Mouse (Mus musculus) T-helper 2 cell (primary cell): ENCODE results near the gene Tpr.

Experiments used
- in situ Hi-C: fragments of 300-600 bp; cut with MboI, MseI; formaldehyde crosslinking; loops from one replicate; pipeline ENCODE4 v1.15.1; 2025; ENCODE audit warnings: high pct_unique_total_duplicates

Gene Tpr

DNA sequence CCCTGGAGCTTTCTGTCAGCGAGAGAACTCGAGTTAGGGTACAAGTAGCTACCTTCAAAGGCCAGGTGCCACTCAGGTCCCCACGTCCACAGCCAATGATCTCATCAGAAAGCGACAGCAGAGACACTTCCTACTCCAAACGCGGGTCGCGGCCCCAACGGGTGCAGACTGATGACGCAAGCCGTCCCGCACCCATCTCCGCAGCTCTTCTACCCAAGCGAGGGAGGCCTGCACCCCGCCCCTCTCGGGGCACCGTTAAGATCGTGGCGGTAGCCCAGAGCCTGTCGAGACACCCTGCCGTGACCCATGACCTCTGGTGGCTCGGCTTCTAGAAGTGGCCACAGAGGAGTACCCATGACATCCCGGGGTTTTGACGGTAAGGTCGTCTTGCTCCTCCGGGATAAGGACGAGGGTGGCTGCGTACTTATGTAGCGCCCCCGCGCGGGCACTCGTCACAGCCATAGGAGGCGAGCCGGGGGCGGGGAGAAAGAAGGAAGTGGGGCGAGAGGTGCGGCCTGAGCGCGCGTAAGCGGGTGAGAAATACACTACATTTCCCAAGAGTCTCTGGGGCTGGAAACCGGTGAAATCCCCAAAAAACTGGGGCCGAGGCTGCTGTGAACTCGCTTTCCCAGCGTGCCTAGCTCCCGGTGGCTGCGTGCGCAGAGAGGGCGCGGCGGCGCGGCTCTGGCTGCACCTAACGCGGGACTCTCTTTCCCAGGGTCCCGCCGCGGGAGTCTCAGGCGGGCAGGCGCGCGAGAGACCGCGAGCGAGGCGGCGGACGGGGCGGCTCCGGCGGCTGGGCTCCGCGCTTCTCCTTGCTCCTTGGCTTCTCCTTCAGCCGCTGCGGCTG is at the start of gene Tpr, which contains the start of gene Odr4:
Gene Tpr, plus strand, starts transcription at position 201 of the 850 bp plus-strand sequence.
Gene Odr4, minus strand, starts transcription at position 443 of the 850 bp plus-strand sequence.
- in situ Hi-C loops, result no loop called here

DNA sequence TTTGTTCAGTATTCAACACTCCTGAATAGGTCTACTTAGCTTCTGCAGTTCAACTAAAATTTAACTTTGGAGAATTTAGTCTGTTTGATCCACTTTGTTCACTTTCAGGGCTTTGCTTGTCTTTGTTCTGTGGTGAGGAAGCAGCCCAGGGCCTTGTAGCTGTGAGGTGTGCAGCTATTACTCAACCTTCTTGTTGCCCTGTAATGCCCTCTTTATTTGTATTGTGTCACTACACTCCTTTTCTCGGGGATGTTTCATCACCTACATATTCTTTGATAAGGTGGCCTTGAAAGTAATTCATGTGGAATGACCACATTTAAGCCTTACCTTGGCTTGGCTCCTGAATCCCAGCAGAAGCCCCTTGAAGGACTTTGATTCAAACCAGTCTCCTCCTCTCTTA is 31.8 kb upstream of the Tpr start:
- in situ Hi-C loops, result no loop called here

DNA sequence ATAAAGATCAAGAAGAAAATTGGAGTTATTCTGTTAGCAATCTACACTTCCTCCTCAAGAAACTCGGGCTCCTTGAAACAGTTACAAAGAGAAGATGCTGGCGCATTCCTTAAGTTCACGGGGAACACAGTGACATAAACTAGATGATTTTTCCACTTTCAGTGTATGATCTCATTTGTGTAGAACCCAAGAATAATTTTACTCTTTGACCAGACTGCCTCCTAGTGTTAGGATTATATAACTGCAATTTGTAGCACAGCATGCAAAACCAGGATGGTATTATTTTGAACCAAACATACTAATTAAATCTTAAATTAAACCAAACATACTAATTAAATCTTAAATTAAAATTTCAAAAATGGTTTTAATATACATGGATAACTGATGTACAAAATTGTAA is 19.7 kb upstream of the Tpr start:
- in situ Hi-C loops, result no loop called here

DNA sequence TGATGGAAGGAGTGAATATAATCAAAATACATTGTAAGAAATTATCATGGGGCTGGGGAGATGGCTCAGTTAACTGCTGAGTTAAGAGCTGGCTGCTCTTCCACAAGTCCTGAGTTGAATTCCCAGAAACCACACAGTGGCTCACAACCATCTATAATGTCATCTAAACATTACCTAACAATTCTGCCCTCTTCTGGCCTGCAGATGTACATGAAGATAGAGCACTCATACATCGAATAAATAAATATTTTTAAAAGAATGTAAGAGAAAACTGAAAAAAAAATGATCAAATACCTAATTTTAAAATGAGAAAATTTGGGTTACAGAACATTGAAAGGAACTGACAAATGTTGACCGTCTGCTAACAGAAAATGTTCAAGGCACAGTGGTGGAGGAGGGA is 18.4 kb upstream of the Tpr start:
- in situ Hi-C loops, result no loop called here

DNA sequence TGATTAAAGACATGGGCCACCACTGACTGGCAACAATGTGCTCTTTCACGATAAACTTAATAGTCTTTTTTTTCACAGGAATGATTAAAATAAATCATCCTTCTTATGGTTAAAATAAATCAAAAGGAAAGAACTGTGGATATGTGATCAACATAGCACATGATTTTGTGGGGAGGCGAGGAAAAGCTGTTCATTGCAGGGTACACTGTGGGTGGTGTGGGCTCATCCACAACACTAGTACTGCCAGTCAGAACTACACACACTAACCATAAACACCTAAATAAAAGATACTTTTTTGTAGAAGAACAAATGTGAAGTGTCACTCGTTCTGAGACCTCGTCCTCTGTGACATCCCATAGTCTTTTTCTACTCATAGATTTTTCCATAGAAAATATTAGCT is 8.5 kb upstream of the Tpr start:
- in situ Hi-C loops, result no loop called here

DNA sequence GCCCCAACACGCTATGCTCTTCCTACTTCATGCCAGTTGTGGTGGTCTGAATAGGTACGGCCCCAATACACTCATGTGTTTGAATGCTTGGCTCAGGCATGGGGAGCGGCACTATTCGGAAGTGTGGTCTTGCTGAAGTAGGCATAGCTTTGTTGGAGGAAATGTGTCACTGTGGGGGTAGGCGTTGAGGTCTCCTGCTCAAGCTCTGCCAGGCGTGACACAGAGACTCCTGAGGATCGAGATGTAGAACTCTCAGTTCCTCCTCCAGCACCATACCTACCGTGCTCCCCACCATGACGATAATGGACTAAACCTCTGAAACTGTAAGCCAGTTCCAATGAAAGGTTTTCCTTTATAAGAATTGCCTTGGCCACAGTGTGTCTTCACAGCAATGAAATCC is 5.1 kb upstream of the Tpr start:
- in situ Hi-C loops, result no loop called here

DNA sequence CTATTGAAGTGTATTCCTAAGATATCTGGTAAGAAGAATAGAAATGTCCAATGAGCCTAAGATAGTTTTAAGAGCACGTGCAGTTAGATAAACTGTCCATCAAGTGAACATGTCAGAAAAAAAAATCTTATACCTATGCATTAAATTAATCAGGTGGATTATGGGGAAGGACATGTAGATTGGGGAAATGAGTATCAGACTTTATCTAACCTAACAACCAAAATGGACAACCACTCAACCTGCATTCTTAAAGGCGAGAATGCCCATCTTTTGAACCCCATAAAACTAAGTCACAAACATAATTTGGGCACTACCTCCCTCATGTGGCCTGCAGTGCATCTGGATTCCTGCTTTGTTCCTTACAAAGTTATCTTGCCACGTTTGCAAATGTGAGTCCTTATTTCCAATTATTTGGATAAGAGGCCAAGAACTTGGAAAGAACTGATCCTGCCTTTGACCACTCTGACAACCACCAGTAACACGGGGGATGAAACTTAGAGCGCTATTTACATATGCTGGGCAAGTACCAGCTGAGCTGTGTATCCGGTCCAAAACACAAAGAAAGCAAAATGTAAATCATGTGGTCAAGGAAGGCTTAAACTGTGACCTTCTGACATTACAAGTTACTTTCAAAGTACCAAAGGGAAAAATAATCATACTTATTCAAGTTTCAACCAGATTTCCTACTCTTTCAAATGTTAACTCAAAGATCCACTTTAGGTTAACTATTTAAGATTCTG is 3.1 kb upstream of the Tpr start:
- in situ Hi-C loops, result no loop called here

DNA sequence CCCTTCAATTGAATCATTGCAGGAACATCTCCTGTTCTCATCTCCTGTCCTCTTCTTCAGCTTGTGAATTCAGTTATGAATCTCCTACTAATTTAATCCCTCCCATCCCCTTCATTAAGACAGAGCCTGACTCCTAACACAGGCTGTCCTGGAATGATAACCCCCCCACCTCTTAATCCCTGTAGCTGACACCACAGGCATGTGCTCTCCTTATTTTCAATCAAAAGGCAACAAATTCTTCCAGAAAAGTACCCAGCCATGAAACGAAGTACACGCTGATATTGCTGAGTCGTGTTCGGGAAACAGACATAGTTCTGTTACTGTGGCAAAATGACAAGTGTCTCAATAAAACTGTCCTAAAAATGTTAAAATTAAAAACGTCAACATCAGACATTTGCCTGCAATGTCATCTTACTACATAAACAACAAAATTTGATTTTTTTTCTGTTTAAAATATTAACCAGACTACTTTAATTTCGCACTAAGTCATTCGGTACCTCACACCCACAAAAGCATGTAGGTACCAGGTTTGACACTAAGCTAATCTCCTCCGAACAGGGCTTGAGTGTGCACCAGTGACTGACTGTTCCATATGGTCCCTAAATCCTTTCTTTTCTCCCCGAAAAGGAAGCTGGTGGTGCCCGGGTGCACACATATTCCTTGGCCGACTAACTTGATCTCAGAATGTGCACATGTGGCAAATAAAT is 554 bp upstream of the Tpr start:
- in situ Hi-C loops, result no loop called here

DNA sequence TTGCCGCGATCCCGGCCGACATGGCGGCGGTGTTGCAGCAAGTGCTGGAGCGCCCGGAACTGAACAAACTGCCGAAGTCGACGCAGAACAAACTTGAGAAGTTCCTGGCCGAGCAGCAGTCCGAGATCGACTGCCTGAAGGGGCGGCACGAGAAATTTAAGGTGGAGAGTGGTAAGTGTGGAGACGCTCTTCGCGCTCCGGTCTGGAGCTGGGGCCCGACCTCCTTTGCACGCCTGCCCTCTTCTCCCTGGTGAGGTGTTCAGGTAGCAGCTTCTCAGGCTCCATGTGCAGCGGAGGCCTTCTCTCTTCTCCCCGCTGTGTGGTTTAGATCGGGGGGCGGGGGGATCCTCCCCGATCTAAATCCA is 832 bp downstream of the Tpr start:
- in situ Hi-C loops, result no loop called here

DNA sequence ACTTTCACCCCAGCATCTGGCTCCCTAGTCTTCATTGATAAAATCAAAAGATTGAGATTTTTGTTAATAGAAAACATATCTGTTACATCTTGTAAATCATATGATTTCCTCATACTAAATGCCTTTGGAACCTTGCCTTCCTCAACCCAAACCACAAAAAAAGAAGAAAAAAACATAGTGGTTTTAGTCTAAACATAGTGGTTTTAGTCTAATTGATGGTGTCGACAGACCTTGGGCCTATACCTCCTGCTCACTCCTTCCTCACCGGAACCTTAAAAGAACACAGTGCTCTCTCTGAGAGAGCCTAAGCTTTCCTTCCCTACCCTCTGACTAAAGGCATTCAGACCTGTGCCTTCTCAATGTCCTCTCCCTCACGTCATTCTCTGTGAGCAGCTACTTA is 3.4 kb downstream of the Tpr start:
- in situ Hi-C loops, result loop anchor here (5.0 kb wide), 1 partner anchor 36 kb away; no protein-coding TSS in a partner anchor

DNA sequence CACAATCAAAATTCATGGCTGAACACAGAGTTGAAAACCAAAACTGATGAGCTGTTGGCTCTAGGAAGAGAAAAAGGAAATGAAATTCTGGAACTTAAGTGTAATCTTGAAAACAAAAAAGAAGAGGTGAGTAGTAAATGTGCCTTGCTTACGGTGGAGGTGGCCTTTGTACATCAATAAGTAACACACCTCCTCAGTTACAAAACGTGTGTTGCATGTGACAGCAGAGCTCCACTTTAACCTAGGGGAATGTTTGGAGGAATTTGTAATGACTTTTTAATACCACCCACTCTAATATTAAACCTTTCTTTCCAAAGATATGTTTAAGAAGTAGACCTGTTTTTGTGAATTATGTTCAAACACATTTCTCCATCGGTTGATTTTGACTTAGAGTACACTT is 11.3 kb downstream of the Tpr start:
- in situ Hi-C loops, result no loop called here

DNA sequence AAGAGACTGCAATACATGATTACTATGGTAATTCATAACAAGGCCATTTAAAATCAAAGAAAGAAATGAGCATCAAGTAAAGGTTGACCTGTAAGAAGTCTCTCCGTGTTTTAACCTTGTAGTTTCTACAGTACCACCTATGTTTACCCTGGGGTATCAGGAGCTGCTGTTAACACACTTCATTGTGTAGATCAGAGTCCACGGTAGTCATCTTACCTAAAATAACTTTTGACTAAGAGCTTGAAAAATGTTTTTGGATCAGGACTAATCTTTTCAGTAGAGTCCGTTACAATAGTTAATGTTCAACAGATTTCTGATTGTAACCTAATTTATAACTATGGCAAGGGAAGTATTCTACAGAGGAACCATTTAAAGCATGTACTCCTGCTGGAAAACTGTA is 11.9 kb downstream of the Tpr start:
- in situ Hi-C loops, result no loop called here

DNA sequence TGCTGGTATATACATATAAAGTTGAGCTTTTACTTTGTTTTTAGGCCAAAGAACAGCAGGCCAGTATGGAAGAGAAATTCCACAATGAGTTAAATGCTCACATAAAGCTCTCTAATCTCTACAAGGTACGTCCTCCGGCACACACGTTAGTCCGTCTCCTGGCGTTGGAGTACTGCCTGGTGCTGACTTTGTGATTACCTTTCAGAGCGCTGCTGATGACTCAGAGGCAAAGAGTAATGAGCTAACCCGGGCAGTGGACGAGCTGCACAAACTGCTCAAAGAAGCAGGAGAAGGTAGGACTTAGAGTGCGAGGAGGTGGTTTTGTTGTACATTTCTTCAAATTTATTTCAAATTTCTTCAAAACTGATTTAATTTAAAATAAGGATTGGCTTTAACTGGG is 14.6 kb downstream of the Tpr start:
- in situ Hi-C loops, result no loop called here

DNA sequence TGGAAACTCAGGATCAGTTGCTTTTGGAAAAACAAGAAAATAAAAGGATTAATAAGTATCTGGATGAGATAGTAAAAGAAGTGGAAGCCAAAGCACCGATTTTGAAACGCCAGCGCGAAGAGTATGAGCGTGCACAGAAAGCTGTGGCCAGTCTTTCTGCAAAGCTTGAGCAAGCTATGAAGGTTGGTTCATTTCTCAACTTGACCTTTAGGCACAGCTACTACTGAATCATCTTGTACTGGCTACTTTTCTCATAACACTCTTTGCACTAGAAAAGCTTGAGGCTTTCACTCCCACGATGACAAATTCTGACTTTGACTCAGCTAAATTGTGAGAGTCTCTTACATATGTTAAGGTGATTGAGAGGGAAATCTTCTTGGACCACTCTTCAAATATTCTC is 17.4 kb downstream of the Tpr start:
- in situ Hi-C loops, result loop anchor here (10.0 kb wide), 1 partner anchor 945 kb away; no protein-coding TSS in a partner anchor

DNA sequence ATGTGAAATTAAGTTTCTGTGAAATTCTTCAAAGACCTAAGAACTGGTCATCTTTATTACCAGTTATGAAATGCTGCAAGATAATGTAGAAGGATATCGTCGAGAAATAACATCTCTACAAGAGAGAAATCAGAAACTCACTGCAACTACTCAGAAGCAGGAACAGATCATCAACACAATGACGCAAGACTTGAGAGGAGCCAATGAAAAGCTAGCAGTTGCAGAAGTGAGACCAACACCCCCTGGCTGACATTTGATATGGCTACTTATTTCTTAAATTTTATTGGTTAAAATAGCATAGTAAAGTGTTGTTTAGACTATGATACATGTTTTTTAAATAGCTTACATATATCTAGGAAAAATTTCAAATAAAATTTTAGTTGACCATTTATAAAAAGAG is 23.4 kb downstream of the Tpr start:
- in situ Hi-C loops, result loop anchor here (10.0 kb wide), 1 partner anchor 939 kb away; no protein-coding TSS in a partner anchor

DNA sequence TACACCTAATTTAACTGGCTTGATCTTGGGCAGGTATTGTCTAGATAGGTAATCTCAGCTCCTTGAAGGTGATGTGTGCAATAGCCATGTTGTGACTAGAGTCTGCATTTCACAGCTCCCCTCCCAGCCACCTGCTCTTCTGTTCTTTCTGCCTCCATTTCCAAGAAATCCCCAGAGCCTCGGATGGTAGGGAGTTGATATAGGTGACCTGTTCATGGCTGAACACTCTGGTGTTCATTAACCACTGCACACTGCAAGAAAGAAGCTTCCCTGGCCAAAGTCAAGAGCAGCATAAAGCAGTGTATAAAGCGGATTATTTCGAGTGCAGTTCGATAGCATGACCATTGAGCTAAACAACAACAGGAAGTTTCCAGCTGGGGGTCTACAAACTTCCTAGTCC is 25.8 kb downstream of the Tpr start:
- in situ Hi-C loops, result loop anchor here (10.0 kb wide), 1 partner anchor 936 kb away; no protein-coding TSS in a partner anchor

DNA sequence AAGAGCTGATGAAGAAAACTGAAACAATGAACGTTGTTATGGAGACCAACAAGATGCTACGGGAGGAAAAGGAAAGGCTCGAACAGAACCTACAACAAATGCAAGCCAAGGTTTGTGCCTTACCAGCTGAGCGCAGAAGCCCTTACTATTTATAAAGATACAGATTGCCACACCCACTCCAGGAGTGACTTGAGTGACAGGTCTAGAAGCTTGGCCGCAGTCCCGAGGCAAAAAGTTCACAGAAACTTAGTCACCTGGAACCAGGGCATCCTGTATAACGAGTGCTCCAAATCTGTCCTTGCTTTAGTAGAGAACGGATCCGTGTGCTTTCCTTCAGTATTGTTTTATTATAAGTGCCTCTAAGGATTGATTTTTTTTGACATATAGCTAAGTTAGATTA is 33.0 kb downstream of the Tpr start:
- in situ Hi-C loops, result no loop called here

DNA sequence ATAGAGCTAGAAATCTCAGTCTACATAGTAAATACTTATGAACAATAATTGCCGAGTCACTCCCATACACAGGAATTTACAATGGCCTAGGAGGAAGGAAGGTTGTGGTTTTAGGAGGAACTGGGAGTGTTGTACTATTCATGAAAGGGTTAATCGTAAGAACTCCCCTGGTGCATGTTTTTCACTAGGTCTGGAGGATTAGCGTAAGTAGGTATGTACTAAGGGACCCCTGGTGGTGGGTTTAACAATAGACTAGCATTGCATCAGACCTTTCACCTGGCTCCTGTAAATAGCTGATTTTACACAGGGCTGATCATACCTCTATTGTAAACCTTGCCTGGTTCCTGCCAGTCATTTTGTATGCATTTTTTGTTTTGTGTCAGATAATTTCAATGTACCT is 33.6 kb downstream of the Tpr start:
- in situ Hi-C loops, result no loop called here

DNA sequence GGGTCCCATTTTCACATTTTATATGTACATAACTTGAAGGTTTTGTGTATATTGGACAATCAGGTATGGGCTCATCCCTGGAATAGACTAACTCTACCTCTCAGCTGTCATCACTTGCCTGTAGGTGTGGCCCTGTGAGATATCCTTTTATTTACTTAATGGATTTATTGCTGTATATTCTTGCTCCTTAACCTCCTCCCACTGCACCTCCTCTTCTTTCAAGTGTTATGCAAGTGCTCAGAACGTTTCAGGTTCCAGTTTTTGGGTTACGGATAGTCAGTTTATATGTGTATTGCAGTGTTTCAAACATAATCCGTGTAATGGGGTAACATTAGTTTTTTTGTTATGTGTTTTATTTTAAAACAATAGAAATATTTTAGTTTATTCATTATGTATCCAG is 46.0 kb downstream of the Tpr start:
- in situ Hi-C loops, result no loop called here

DNA sequence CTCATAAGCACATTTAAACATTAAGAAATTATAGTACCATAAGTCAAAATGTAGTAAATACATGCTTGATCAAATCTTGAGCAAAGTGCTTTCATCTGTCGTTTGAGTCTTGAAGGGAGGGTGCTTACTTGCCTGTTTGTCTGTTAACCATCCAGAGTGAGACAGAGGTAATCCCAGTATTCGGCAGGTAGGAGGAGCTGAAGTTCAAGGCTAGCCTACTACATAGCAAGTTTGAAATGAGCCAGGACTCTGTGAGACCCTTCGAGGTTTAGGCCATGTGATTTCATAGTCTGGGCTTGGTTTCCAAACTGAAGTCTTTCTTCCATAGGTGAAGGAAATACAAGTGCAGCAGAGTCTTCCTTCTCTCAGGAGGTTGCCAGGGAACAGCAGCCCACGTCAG is 49.1 kb downstream of the Tpr start:
- in situ Hi-C loops, result no loop called here

DNA sequence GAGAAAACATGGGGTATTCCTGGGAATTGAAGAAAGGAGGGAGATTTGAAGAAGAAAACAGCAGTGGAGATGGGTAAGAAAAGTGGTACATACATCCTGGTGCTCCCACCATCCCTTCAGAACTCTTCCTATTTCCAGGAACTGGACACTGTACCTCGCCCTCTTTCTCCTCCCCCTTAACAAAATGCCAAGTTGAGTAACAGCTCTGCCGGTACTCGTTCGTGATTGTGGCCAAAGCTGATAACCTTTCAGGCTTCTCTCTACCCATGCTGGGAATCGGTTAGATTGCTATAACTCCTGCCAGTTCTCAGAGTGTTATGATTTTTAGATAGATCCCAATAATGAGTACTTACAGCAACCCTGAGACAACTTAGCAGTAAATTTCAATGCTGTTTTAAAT is 66.3 kb downstream of the Tpr start:
- in situ Hi-C loops, result no loop called here

DNA sequence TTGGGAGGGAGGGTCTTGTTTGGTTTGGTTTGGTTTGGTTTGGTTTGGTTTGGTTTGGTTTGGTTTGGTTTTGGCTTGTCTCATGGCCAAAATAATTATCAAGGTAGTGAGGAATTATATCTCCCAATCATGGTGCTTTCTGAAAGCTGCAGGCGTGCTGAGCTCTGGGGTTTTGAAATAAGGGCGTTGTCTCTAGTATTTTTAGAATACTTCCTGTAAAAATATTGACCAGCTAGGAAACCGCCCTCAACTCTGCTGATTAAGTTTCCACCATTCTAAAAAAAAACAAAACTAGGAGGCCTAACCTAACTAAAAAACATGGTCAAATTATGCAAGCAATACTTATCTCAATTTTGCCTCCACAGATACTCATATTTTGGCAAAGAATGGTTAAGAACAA is 67.0 kb downstream of the Tpr start:
- in situ Hi-C loops, result no loop called here
